8 mouse cellular contexts compared by ENCODE assay signal in the genomic region with DNA sequence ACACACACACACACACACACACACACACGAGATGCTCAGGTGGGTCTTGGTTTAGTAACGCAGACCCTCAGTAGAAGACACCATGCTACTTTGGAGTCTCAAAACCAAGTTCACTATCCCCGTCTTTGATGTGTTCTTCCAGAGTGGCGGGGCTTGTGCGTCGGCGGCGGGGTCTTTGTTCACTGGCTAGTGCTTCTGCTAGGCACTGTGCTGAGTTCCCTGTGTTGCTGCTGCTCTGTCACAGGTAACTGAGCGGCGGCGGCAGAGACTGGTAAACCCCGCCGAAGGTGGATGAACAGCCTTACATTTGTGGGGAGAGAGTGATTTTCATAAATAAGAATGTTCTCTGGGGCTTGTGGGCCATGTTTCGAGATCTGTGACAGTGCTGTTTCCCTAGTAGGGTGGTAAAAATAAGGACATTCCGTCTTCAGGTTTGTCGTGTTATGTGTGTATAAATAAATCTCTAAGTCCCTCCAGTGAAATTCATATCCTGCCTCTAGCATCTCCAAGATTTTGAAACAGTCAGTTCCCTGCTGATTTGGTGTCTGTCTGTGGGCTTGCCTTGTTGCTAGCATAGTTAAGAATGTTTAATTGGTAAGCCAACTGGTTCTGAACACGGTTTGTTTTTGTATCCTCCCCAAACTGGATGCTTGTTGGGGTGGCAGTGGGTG. TPM values are rescaled to one million over a fixed set of nuclear protein-coding genes. Genes with fewer than 3 reads are reported as not detected.
A peak's percentile ranks its signal among the peaks of the same experiment; 100 is the strongest.
DNase-seq lines count a peak whose midpoint lies in the region; ATAC-seq and TF ChIP-seq lines count a peak whose summit lies in the region.

No protein-coding gene starts in this region.

- H3K9ac ChIP-seq in lung, embryonic 14.5 days: peak overlapping the region; percentile 90
- peak overlapping the region; percentile 99 for H3K9ac ChIP-seq in intestine, embryonic 16.5 days (ENCODE audit: low read depth, low read length)
- peak overlapping the region; percentile 90 for H3K9ac ChIP-seq in neural tube, embryonic 15.5 days (replicated peaks)

- H3K4me3 ChIP-seq in lung, embryonic 14.5 days (ENCODE audit: low read depth, low read length): peak overlapping the region; percentile 79
- H3K4me3 ChIP-seq in forebrain, embryonic 10.5 days: peak overlapping the region; percentile 98
- H3K4me3 ChIP-seq in intestine, embryonic 16.5 days (ENCODE audit: low read length): peak overlapping the region; percentile 87
- H3K4me3 ChIP-seq in neural tube, embryonic 15.5 days (replicated peaks): peak overlapping the region; percentile 84

- H3K9me3 ChIP-seq in lung, embryonic 14.5 days (ENCODE audit: low read depth, low read length): no peaks in the 10 kb centered on the region
- no peaks in the 10 kb centered on the region for H3K9me3 ChIP-seq in forebrain, embryonic 10.5 days
- no peaks in the 10 kb centered on the region for H3K9me3 ChIP-seq in intestine, embryonic 16.5 days (ENCODE audit: control insufficient read depth, low read length)
- no peaks in the 10 kb centered on the region for H3K9me3 ChIP-seq in neural tube, embryonic 15.5 days (replicated peaks)

- H3K36me3 ChIP-seq in lung, embryonic 14.5 days (ENCODE audit: insufficient read depth): no peaks in the 10 kb centered on the region
- no peaks in the 10 kb centered on the region; the same call in 1 of the 2 replicates for H3K36me3 ChIP-seq in forebrain, embryonic 10.5 days (replicated peaks)
- H3K36me3 ChIP-seq in intestine, embryonic 16.5 days (ENCODE audit: control insufficient read depth, insufficient read depth, low read length): no peaks in the 10 kb centered on the region
- H3K36me3 ChIP-seq in neural tube, embryonic 15.5 days: no peaks in the 10 kb centered on the region

- 25% methylated on average over 17 of the region's 17 CpGs for WGBS in lung, embryonic 14.5 days
- WGBS in forebrain, embryonic 10.5 days: 36% methylated on average over 17 of the region's 17 CpGs
- WGBS in intestine, embryonic 16.5 days: 19% methylated on average over 17 of the region's 17 CpGs
- WGBS in neural tube, embryonic 15.5 days: 8% methylated on average over 17 of the region's 17 CpGs

- H3K4me2 ChIP-seq in lung, embryonic 14.5 days: peak overlapping the region; percentile 93
- peak overlapping the region; percentile 88 for H3K4me2 ChIP-seq in intestine, embryonic 16.5 days (ENCODE audit: low read depth, low read length)
- peak overlapping the region; percentile 78 for H3K4me2 ChIP-seq in neural tube, embryonic 15.5 days

- TF ChIP-seq CTCF in lung, embryonic 14.5 days (IDR thresholded peaks at IDR 0.05; ENCODE audit: low read depth): no peak

- H3K27me3 ChIP-seq in lung, embryonic 14.5 days (ENCODE audit: insufficient read depth, low read length): no peaks in the 10 kb centered on the region
- peaks cover 24% of the 10 kb centered on the region for H3K27me3 ChIP-seq in forebrain, embryonic 10.5 days (ENCODE audit: poor library complexity, severe bottlenecking)
- H3K27me3 ChIP-seq in intestine, embryonic 16.5 days (replicated peaks; ENCODE audit: control insufficient read depth, insufficient read depth, low read length): no peaks in the 10 kb centered on the region
- H3K27me3 ChIP-seq in neural tube, embryonic 15.5 days (replicated peaks): 0 out of 2 replicates have a peak, but pooled peaks cover 6% of the 10 kb centered on the region

- no peak for ATAC-seq in lung, embryonic 14.5 days (ENCODE audit: insufficient read depth)
- ATAC-seq in intestine, embryonic 16.5 days: no peak
- ATAC-seq in neural tube, embryonic 15.5 days (ENCODE audit: low FRiP score): no peak

- H3K4me1 ChIP-seq in lung, embryonic 14.5 days (ENCODE audit: insufficient read depth): peaks cover 19% of the 10 kb centered on the region; the same call in 1 of the 2 replicates
- peaks cover 64% of the 10 kb centered on the region for H3K4me1 ChIP-seq in forebrain, embryonic 10.5 days
- H3K4me1 ChIP-seq in intestine, embryonic 16.5 days (ENCODE audit: control insufficient read depth, insufficient read depth, low read length): peaks cover 44% of the 10 kb centered on the region
- peaks cover 64% of the 10 kb centered on the region for H3K4me1 ChIP-seq in neural tube, embryonic 15.5 days

- no peak for DNase-seq in lung, embryonic 14.5 days
- no peak for DNase-seq in lung, postnatal 25 days (ENCODE audit: low spot score)
- DNase-seq in forebrain, embryonic 10.5 days (ENCODE audit: extremely low spot score, low spot score): peak; percentile 59
- DNase-seq in right cerebral cortex, adult 2 months (ENCODE audit: low spot score in 2 of 2): no peak
- no peak for DNase-seq in spleen, postnatal 10 days (ENCODE audit: low spot score in 2 of 2)
- DNase-seq in layer of hippocampus, adult 9-10 months (ENCODE audit: low spot score): no peak

- H3K27ac ChIP-seq in lung, embryonic 14.5 days (ENCODE audit: low read depth): 0 out of 2 replicates have a peak overlapping the region, but pooled peaks have one; percentile 5
- peak overlapping the region; percentile 98 for H3K27ac ChIP-seq in forebrain, embryonic 10.5 days
- peak overlapping the region; percentile 94 for H3K27ac ChIP-seq in intestine, embryonic 16.5 days (ENCODE audit: low read length)
- peak overlapping the region; percentile 89 for H3K27ac ChIP-seq in neural tube, embryonic 15.5 days (replicated peaks)

RNA-seq across cellular contexts. Expression of a gene that starts 1.9 kb away (rescaled TPM):
- 6.3 and 6.4 TPM in 2 replicates for polyA plus RNA-seq in lung, embryonic 14.5 days (2014; fragmentation: Nextera tagmentation; extraction: Ambion mirVana)
- 5.8 TPM in 2 replicates for polyA plus RNA-seq in forebrain, embryonic 10.5 days (2016; fragmentation: Nextera tagmentation; extraction: Ambion mirVana)
- 10.4 and 11.0 TPM in 2 replicates for polyA plus RNA-seq in intestine, embryonic 16.5 days (2015; fragmentation: Nextera tagmentation; extraction: Ambion mirVana)
- 19.3 and 23.1 TPM in 2 replicates for polyA plus RNA-seq in neural tube, embryonic 15.5 days (2015; fragmentation: Nextera tagmentation; extraction: Ambion mirVana)

RNA-seq across cellular contexts. Expression of a gene that starts 47.4 kb away (rescaled TPM):
- polyA plus RNA-seq in lung, embryonic 14.5 days (2014; fragmentation: Nextera tagmentation; extraction: Ambion mirVana): 34.4 and 39.0 TPM in 2 replicates
- polyA plus RNA-seq in forebrain, embryonic 10.5 days (2016; fragmentation: Nextera tagmentation; extraction: Ambion mirVana): 8.0 and 8.1 TPM in 2 replicates
- polyA plus RNA-seq in intestine, embryonic 16.5 days (2015; fragmentation: Nextera tagmentation; extraction: Ambion mirVana): 31.2 and 31.9 TPM in 2 replicates
- polyA plus RNA-seq in neural tube, embryonic 15.5 days (2015; fragmentation: Nextera tagmentation; extraction: Ambion mirVana): 9.5 and 12.6 TPM in 2 replicates

RNA-seq across cellular contexts. Expression of a gene that starts 48.2 kb away (rescaled TPM):
- polyA plus RNA-seq in lung, embryonic 14.5 days (2014; fragmentation: Nextera tagmentation; extraction: Ambion mirVana): 7.8 and 10.4 TPM in 2 replicates
- polyA plus RNA-seq in forebrain, embryonic 10.5 days (2016; fragmentation: Nextera tagmentation; extraction: Ambion mirVana): 2.6 and 4.1 TPM in 2 replicates
- polyA plus RNA-seq in intestine, embryonic 16.5 days (2015; fragmentation: Nextera tagmentation; extraction: Ambion mirVana): 2.3 and 2.8 TPM in 2 replicates
- polyA plus RNA-seq in neural tube, embryonic 15.5 days (2015; fragmentation: Nextera tagmentation; extraction: Ambion mirVana): 2.2 and 2.5 TPM in 2 replicates

Comparison
In these comparisons a context has a peak if more than half of its experiments do, and no peak if none do; other contexts are left out.
1. H3K27ac ChIP-seq: peak in every context shown above with its lines; median percentile 98 in forebrain, embryonic 10.5 days; 94 in intestine, embryonic 16.5 days; 89 in neural tube, embryonic 15.5 days; 5 in lung, embryonic 14.5 days.